1 mouse cellular context compared by ENCODE assay signal in genomic region chr6:134928096-134928888, GRCm38 (mm10).
TF ChIP-seq lines count a peak whose summit lies in the region.

No protein-coding gene starts in this region.

TF ChIP-seq in CH12.LX, 34 proteins besides CTCF, POLR2A, EP300 and RAD21 (continued from another document):
- TF ChIP-seq HCFC1 (IDR thresholded peaks at IDR 0.05; ENCODE audit: low read depth, low read length), result peak; percentile 44; the same call in 1 of the 2 replicates
- no peak for TF ChIP-seq GABPA (IDR thresholded peaks at IDR 0.05; ENCODE audit: insufficient replicate concordance, low read depth, low read length)
- peak; percentile 62 for TF ChIP-seq NELFE (IDR thresholded peaks at IDR 0.05; ENCODE audit: low read depth, low read length)
- TF ChIP-seq TBP (conservative IDR thresholded peaks at IDR 0.05; ENCODE audit: low read depth, low read length), result peak; percentile 61; the same call in 1 of the 2 replicates
- TF ChIP-seq MAZ (IDR thresholded peaks at IDR 0.05; ENCODE audit: low read depth, low read length), result peak; percentile 69; the same call in 1 of the 2 replicates
- TF ChIP-seq UBTF (IDR thresholded peaks at IDR 0.05; ENCODE audit: low read depth, low read length), result peak; percentile 74
- TF ChIP-seq ETS1 (conservative IDR thresholded peaks at IDR 0.05; ENCODE audit: low read depth, low read length), result no peak; the same call in 1 of the 2 replicates
- TF ChIP-seq ZMIZ1 (IDR thresholded peaks at IDR 0.05; ENCODE audit: low read depth, low read length), result peak; percentile 61
- peak; percentile 65; the same call in 1 of the 2 replicates for TF ChIP-seq NRF1 (IDR thresholded peaks at IDR 0.05; ENCODE audit: low read depth, low read length)
- no peak for TF ChIP-seq E2F4 (IDR thresholded peaks at IDR 0.05; ENCODE audit: insufficient replicate concordance, low read depth, low read length)
